Mouse (Mus musculus) G1E (cell line): ENCODE measurements around the gene Psmd12.

Experiments
- CTCF ChIP-seq: IDR thresholded peaks from 2 replicates; pipeline ENCODE4 v1.5.1; 2012; ENCODE audit warnings: low read depth, low read length, inconsistent platforms, mixed read lengths
- GATA1 ChIP-seq: IDR thresholded peaks from 2 replicates; pipeline ENCODE4 v1.6.1; 2012; ENCODE audit warnings: borderline replicate concordance, low read length, inconsistent platforms, mixed read lengths
- GATA2 ChIP-seq: IDR thresholded peaks from 2 replicates; pipeline ENCODE4 v1.6.1; 2012; ENCODE audit warnings: low read depth, low read length, inconsistent platforms, borderline replicate concordance
- TAL1 ChIP-seq: conservative IDR thresholded peaks from 2 replicates; pipeline ENCODE4 v1.6.1; 2012; ENCODE audit warnings: low read depth, low read length, inconsistent platforms, mixed read lengths

GRCm38 (mm10) chr11:107465041-107465440 lies 14.2 kb upstream of the Psmd12 start:
- TF ChIP-seq CTCF (no peak), GATA1 (no peak), TAL1 (no peak), GATA2 (no peak)
